Comparison of ENCODE assay signal across 13 mouse cellular contexts in the genomic region with DNA sequence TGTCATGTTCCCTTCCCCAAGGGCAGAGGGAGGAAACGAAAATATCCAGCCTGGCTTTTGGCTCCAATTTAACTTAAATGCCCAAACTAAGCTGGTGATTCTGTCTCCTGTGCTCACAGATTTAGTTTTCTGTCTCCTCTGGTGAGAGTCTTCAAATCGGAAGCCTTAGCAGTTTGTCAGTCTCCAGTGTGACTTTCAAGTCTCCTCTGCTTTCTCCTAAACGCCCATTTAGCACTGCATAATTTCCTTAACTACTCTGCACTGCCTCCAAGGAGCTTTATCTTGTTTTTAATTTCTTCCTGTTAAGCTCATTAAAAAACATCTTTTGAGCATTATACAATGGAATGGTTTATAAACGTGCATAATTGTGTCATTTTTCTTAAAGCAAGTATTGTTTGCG.
"Had no signal": no experiment of that assay in that cellular context is flagged by ENCODE, and none has a peak within 500 bp of the region (broad histone marks: within the 10 kb centered on the region; RNA-seq: fewer than 3 reads in every experiment).

No protein-coding gene starts in this region.

- H3K27ac ChIP-seq: kidney, embryonic 15.5 days; limb, embryonic 13.5 days; liver, embryonic 14.5 days; midbrain, embryonic 12.5 days had no signal

- H3K4me1 ChIP-seq: kidney, embryonic 15.5 days; limb, embryonic 13.5 days; midbrain, embryonic 12.5 days had no signal

- H3K4me3 ChIP-seq: kidney, embryonic 15.5 days; limb, embryonic 13.5 days; midbrain, embryonic 12.5 days had no signal

- H3K36me3 ChIP-seq: kidney, embryonic 15.5 days; limb, embryonic 13.5 days; midbrain, embryonic 12.5 days had no signal

- H3K27me3 ChIP-seq: kidney, embryonic 15.5 days; limb, embryonic 13.5 days; midbrain, embryonic 12.5 days had no signal

- DNase-seq: kidney, adult 2 months; kidney, postnatal 14 days; layer of hippocampus, adult 9-11 months; layer of hippocampus, postnatal 36 days; left cerebral cortex, postnatal 4 days; lung, adult 18-20 months; right cerebral cortex, adult 18-20 months; right cerebral cortex, postnatal 25 days; thymus, postnatal 36 days had no signal

- H3K4me2 ChIP-seq: kidney, embryonic 15.5 days; limb, embryonic 13.5 days; midbrain, embryonic 12.5 days had no signal

- H3K9me3 ChIP-seq: kidney, embryonic 15.5 days; limb, embryonic 13.5 days; midbrain, embryonic 12.5 days had no signal

- H3K9ac ChIP-seq: kidney, embryonic 15.5 days; limb, embryonic 13.5 days; liver, embryonic 14.5 days; midbrain, embryonic 12.5 days had no signal
